Mouse (Mus musculus): ENCODE results near the gene Strn3. TPM values are rescaled to one million over a fixed set of nuclear protein-coding genes. Genes with fewer than 3 reads are reported as not detected.

The Strn3 gene
- polyA plus RNA-seq, 1 experiment from 2014 or later: 51.5 TPM

- Histone ChIP-seq H3K4me2 (ENCODE audit: low read length) (no peak overlapping the region), H3K27me3 (ENCODE audit: control insufficient read depth, insufficient read depth, low read length) (no peaks in the 10 kb centered on the region), H3K4me1 (ENCODE audit: control insufficient read depth, insufficient read depth, low read length) (no peaks in the 10 kb centered on the region), H3K27ac (replicated peaks; ENCODE audit: low read depth, low read length) (no peak overlapping the region), H3K9me3 (ENCODE audit: control insufficient read depth, low read length) (no peaks in the 10 kb centered on the region), H3K36me3 (ENCODE audit: control insufficient read depth, insufficient read depth, low read length) (no peaks in the 10 kb centered on the region), H3K9ac (replicated peaks; ENCODE audit: low read length) (no peak overlapping the region), H3K4me3 (replicated peaks; ENCODE audit: low read depth, low read length) (no peak overlapping the region)
- DNase-seq (no peak), ATAC-seq (ENCODE audit: low FRiP score, low TSS enrichment) (no peak)
- 94% methylated on average over 6 of the region's 6 CpGs for WGBS
Measured at GRCm38 (mm10) chr12:51718617-51719016, 26.9 kb upstream of the Strn3 start.

- H3K9me3 ChIP-seq (ENCODE audit: control insufficient read depth, low read length): no peaks in the 10 kb centered on the region
- H3K36me3 ChIP-seq (ENCODE audit: control insufficient read depth, insufficient read depth, low read length): no peaks in the 10 kb centered on the region
- H3K4me1 ChIP-seq (ENCODE audit: control insufficient read depth, insufficient read depth, low read length): no peaks in the 10 kb centered on the region
- WGBS: 83% methylated on average over 1 of the region's 1 CpGs
- H3K4me2 ChIP-seq (ENCODE audit: low read length): no peak overlapping the region
- no peak overlapping the region for H3K27ac ChIP-seq (replicated peaks; ENCODE audit: low read depth, low read length)
- no peaks in the 10 kb centered on the region for H3K27me3 ChIP-seq (ENCODE audit: control insufficient read depth, insufficient read depth, low read length)
- no peak overlapping the region for H3K4me3 ChIP-seq (replicated peaks; ENCODE audit: low read depth, low read length)
- no peak for DNase-seq
- ATAC-seq (ENCODE audit: low FRiP score, low TSS enrichment): no peak
- no peak overlapping the region for H3K9ac ChIP-seq (replicated peaks; ENCODE audit: low read length)
Measured at GRCm38 (mm10) chr12:51712685-51713084, 21.0 kb upstream of the Strn3 start.

DNA sequence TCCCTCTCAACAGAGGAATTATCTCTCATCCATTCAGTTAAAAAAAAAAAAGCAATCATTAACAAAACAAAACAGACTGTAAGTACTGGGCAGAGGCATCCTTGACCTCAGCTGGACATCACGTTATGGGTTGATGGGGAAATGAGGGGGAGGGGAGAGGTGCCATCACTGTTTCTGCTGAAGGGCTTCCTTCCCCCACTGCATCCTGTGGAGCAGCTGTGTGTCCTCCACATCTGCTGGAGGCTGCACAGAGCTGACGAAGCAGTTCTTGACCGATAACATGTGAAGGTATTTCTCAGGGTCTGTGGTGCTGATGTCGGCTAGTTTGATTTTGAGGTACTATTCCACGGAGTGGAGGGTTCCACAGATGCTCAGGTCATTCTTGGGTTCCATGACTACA is 18.5 kb upstream of the Strn3 start:
- H3K27ac ChIP-seq (replicated peaks; ENCODE audit: low read depth, low read length): no peak overlapping the region
- ATAC-seq (ENCODE audit: low FRiP score, low TSS enrichment) (no peak), DNase-seq (no peak)
- no peak overlapping the region for H3K9ac ChIP-seq (replicated peaks; ENCODE audit: low read length)
- H3K36me3 ChIP-seq (ENCODE audit: control insufficient read depth, insufficient read depth, low read length): no peaks in the 10 kb centered on the region
- no peaks in the 10 kb centered on the region for H3K4me1 ChIP-seq (ENCODE audit: control insufficient read depth, insufficient read depth, low read length)
- H3K4me3 ChIP-seq (replicated peaks; ENCODE audit: low read depth, low read length): no peak overlapping the region
- WGBS: 83% methylated on average over 5 of the region's 5 CpGs
- H3K4me2 ChIP-seq (ENCODE audit: low read length): no peak overlapping the region
- H3K9me3 ChIP-seq (ENCODE audit: control insufficient read depth, low read length): no peaks in the 10 kb centered on the region
- H3K27me3 ChIP-seq (ENCODE audit: control insufficient read depth, insufficient read depth, low read length): no peaks in the 10 kb centered on the region

GRCm38 (mm10) chr12:51709741-51710140 is 18.0 kb upstream of the Strn3 start:
- Histone ChIP-seq H3K9me3 (ENCODE audit: control insufficient read depth, low read length) (no peaks in the 10 kb centered on the region), H3K27ac (replicated peaks; ENCODE audit: low read depth, low read length) (no peak overlapping the region), H3K9ac (replicated peaks; ENCODE audit: low read length) (no peak overlapping the region), H3K27me3 (ENCODE audit: control insufficient read depth, insufficient read depth, low read length) (no peaks in the 10 kb centered on the region), H3K4me3 (replicated peaks; ENCODE audit: low read depth, low read length) (no peak overlapping the region), H3K36me3 (ENCODE audit: control insufficient read depth, insufficient read depth, low read length) (no peaks in the 10 kb centered on the region), H3K4me2 (ENCODE audit: low read length) (no peak overlapping the region), H3K4me1 (ENCODE audit: control insufficient read depth, insufficient read depth, low read length) (no peaks in the 10 kb centered on the region)
- ATAC-seq (ENCODE audit: low FRiP score, low TSS enrichment) (no peak), DNase-seq (no peak)
- WGBS: 83% methylated on average over 3 of the region's 3 CpGs

GRCm38 (mm10) chr12:51708941-51709686 is 17.4 kb upstream of the Strn3 start:
- H3K27ac ChIP-seq (replicated peaks; ENCODE audit: low read depth, low read length): no peak overlapping the region
- peak; percentile 33 for DNase-seq

DNA sequence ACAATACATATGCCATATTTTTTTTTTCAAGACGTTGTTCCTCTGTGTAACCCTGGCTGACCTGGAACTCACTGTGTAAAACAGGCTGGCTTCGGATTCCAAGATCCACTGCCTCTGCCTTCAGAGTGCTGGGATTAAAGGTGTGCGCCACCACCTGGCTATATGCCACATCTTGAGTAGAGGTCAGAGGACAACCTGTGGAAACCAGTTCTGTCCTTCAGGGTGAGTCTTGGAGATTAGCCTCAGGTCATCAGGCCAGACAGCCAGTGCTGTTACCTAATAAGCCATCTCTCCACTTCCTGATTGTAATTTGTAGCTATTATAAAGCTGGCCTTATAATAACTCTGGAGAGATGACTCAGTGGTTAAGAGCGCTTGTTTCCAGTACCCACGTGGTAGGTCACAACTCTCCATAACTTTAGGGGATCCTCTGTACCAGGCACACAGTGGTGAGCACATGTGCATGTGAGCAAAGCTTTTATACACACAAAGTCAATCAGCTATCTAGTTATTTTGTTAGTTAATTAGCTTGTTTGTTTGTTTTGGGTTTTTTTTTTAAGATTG is 15.1 kb upstream of the Strn3 start:
- no peak overlapping the region for H3K9ac ChIP-seq (replicated peaks; ENCODE audit: low read length)
- no peak overlapping the region for H3K4me3 ChIP-seq (replicated peaks; ENCODE audit: low read depth, low read length)
- no peaks in the 10 kb centered on the region for H3K36me3 ChIP-seq (ENCODE audit: control insufficient read depth, insufficient read depth, low read length)
- no peak overlapping the region for H3K4me2 ChIP-seq (ENCODE audit: low read length)
- no peak overlapping the region for H3K27ac ChIP-seq (replicated peaks; ENCODE audit: low read depth, low read length)
- H3K27me3 ChIP-seq (ENCODE audit: control insufficient read depth, insufficient read depth, low read length): no peaks in the 10 kb centered on the region
- ATAC-seq (ENCODE audit: low FRiP score, low TSS enrichment) (no peak), DNase-seq (no peak)
- H3K9me3 ChIP-seq (ENCODE audit: control insufficient read depth, low read length): no peaks in the 10 kb centered on the region
- no peaks in the 10 kb centered on the region for H3K4me1 ChIP-seq (ENCODE audit: control insufficient read depth, insufficient read depth, low read length)
- WGBS: 89% methylated on average over 5 of the region's 5 CpGs

More at GRCm38 (mm10) chr12:51708941-51709686, 17.4 kb upstream of the Strn3 start:
- H3K27me3 ChIP-seq (ENCODE audit: control insufficient read depth, insufficient read depth, low read length): no peaks in the 10 kb centered on the region
- H3K4me2 ChIP-seq (ENCODE audit: low read length): no peak overlapping the region
- no peak overlapping the region for H3K9ac ChIP-seq (replicated peaks; ENCODE audit: low read length)
- no peaks in the 10 kb centered on the region for H3K4me1 ChIP-seq (ENCODE audit: control insufficient read depth, insufficient read depth, low read length)
- no peak; the same call in 1 of the 2 replicates for ATAC-seq (ENCODE audit: low FRiP score, low TSS enrichment)
- H3K9me3 ChIP-seq (ENCODE audit: control insufficient read depth, low read length): no peaks in the 10 kb centered on the region
- WGBS: 59% methylated on average over 14 of the region's 14 CpGs
- no peaks in the 10 kb centered on the region for H3K36me3 ChIP-seq (ENCODE audit: control insufficient read depth, insufficient read depth, low read length)
- H3K4me3 ChIP-seq (replicated peaks; ENCODE audit: low read depth, low read length): no peak overlapping the region

- H3K36me3 ChIP-seq (ENCODE audit: control insufficient read depth, insufficient read depth, low read length): no peaks in the 10 kb centered on the region
- no peak for ATAC-seq (ENCODE audit: low FRiP score, low TSS enrichment)
- H3K4me2 ChIP-seq (ENCODE audit: low read length): no peak overlapping the region
- no peak overlapping the region for H3K9ac ChIP-seq (replicated peaks; ENCODE audit: low read length)
- no peaks in the 10 kb centered on the region for H3K9me3 ChIP-seq (ENCODE audit: control insufficient read depth, low read length)
- no peak overlapping the region for H3K4me3 ChIP-seq (replicated peaks; ENCODE audit: low read depth, low read length)
- H3K27me3 ChIP-seq (ENCODE audit: control insufficient read depth, insufficient read depth, low read length): no peaks in the 10 kb centered on the region
- H3K27ac ChIP-seq (replicated peaks; ENCODE audit: low read depth, low read length): no peak overlapping the region
- DNase-seq: no peak
- 85% methylated on average over 12 of the region's 12 CpGs for WGBS
- H3K4me1 ChIP-seq (ENCODE audit: control insufficient read depth, insufficient read depth, low read length): no peaks in the 10 kb centered on the region
Measured at GRCm38 (mm10) chr12:51705778-51706177, 14.1 kb upstream of the Strn3 start.

DNA sequence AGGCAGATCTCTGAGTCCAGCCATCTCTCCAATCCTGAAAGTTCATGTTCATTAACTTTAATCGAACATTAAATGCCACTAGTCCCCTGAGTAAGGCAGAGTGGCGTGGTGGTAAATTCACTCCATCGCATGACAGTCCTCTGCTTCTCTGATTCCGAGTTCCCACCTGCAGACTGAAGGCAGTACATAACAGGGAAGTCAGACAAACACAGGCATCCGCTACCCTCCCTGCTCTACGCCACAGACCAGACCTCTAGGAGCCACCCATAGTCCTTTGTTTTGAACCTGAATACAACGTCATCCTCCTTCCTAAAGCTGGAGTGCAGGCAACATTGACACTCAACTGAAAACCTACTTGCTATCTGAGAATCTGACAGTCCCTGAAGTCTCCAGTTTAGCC is 12.9 kb upstream of the Strn3 start:
- H3K4me3 ChIP-seq (replicated peaks; ENCODE audit: low read depth, low read length): no peak overlapping the region
- ATAC-seq (ENCODE audit: low FRiP score, low TSS enrichment): no peak
- no peaks in the 10 kb centered on the region for H3K9me3 ChIP-seq (ENCODE audit: control insufficient read depth, low read length)
- no peak overlapping the region for H3K27ac ChIP-seq (replicated peaks; ENCODE audit: low read depth, low read length)
- no peaks in the 10 kb centered on the region for H3K4me1 ChIP-seq (ENCODE audit: control insufficient read depth, insufficient read depth, low read length)
- no peak overlapping the region for H3K9ac ChIP-seq (replicated peaks; ENCODE audit: low read length)
- H3K36me3 ChIP-seq (ENCODE audit: control insufficient read depth, insufficient read depth, low read length): no peaks in the 10 kb centered on the region
- H3K4me2 ChIP-seq (ENCODE audit: low read length): no peak overlapping the region
- no peak for DNase-seq
- H3K27me3 ChIP-seq (ENCODE audit: control insufficient read depth, insufficient read depth, low read length): no peaks in the 10 kb centered on the region
- 71% methylated on average over 7 of the region's 7 CpGs for WGBS

GRCm38 (mm10) chr12:51703859-51704258 is 12.2 kb upstream of the Strn3 start:
- Histone ChIP-seq H3K27ac (replicated peaks; ENCODE audit: low read depth, low read length) (no peak overlapping the region), H3K9ac (replicated peaks; ENCODE audit: low read length) (no peak overlapping the region), H3K27me3 (ENCODE audit: control insufficient read depth, insufficient read depth, low read length) (no peaks in the 10 kb centered on the region), H3K4me2 (ENCODE audit: low read length) (no peak overlapping the region), H3K4me3 (replicated peaks; ENCODE audit: low read depth, low read length) (no peak overlapping the region), H3K4me1 (ENCODE audit: control insufficient read depth, insufficient read depth, low read length) (no peaks in the 10 kb centered on the region), H3K9me3 (ENCODE audit: control insufficient read depth, low read length) (no peaks in the 10 kb centered on the region), H3K36me3 (ENCODE audit: control insufficient read depth, insufficient read depth, low read length) (no peaks in the 10 kb centered on the region)
- DNase-seq: no peak
- 11% methylated on average over 1 of the region's 1 CpGs for WGBS
- ATAC-seq (ENCODE audit: low FRiP score, low TSS enrichment): no peak
